Comparison of ENCODE assay signal across 20 mouse cellular contexts in genomic region chr9:98061646-98062045, GRCm38 (mm10). TPM values are rescaled to one million over a fixed set of nuclear protein-coding genes. Genes with fewer than 3 reads are reported as not detected.
DNase-seq lines count a peak whose midpoint lies in the region; ATAC-seq and TF ChIP-seq lines count a peak whose summit lies in the region.
"Had no signal": no experiment of that assay in that cellular context is flagged by ENCODE, and none has a peak within 500 bp of the region (broad histone marks: within the 10 kb centered on the region; RNA-seq: fewer than 3 reads in every experiment).

No protein-coding gene starts in this region.

- no peaks in the 10 kb centered on the region for H3K4me1 ChIP-seq in lung, adult 2 months (ENCODE audit: control insufficient read depth, insufficient read depth, low read length)
- H3K4me1 ChIP-seq: embryonic facial prominence, embryonic 12.5 days; forebrain, embryonic 15.5 days; heart, embryonic 12.5 days; hindbrain, embryonic 10.5 days; hindbrain, embryonic 15.5 days had no signal

- DNase-seq in cerebellum, adult 11 months, result peak; percentile 34
- DNase-seq in lung, postnatal 25 days (ENCODE audit: low spot score), result peak; percentile 0
- DNase-seq in lung, adult 2 months, result no peak
- peak; percentile 51 to 56 for DNase-seq in cerebellum, postnatal 25 days
- no peak for DNase-seq in testis, postnatal 14 days (ENCODE audit: low spot score)
- DNase-seq in layer of hippocampus, postnatal 14 days (ENCODE audit: low spot score in 2 of 2), result no peak
- DNase-seq: adrenal gland, adult 8-10 months; adrenal gland, postnatal 36 days; B cell, adult 2 months; heart, adult 2 months; kidney, adult 2 months had no signal

- no peak for ATAC-seq in cerebellum, adult (ENCODE audit: insufficient number of reproducible peaks, low FRiP score, low TSS enrichment)
- ATAC-seq: CD4-positive, CD25-positive, alpha-beta regulatory T cell, adult 4 months; forebrain, embryonic 15.5 days; intestine, embryonic 16.5 days had no signal

- WGBS in lung, adult 2 months, result 64% methylated on average over 3 of the region's 3 CpGs

- no peak for TF ChIP-seq POLR2A in lung, adult 2 months (IDR thresholded peaks at IDR 0.05; ENCODE audit: borderline replicate concordance, extremely low read depth, low read depth, low read length)

- H3K4me3 ChIP-seq in lung, adult 2 months (replicated peaks; ENCODE audit: extremely low read depth, low read depth, low read length), result no peak overlapping the region
- H3K4me3 ChIP-seq: embryonic facial prominence, embryonic 12.5 days; forebrain, embryonic 15.5 days; heart, adult 2 months; heart, embryonic 12.5 days; hindbrain, embryonic 10.5 days; hindbrain, embryonic 15.5 days had no signal

- no peak for TF ChIP-seq CTCF in lung, adult 2 months (IDR thresholded peaks at IDR 0.05; ENCODE audit: insufficient read depth, low read length)

RNA-seq across cellular contexts. Expression of gene Clstn2, which starts 28.7 kb away (rescaled TPM):
- 8.4 and 9.9 TPM in 2 replicates for polyA plus RNA-seq in lung, adult 2 months (2012; rRNA removed)
- total RNA-seq in layer of hippocampus, postnatal 14 days (2021), result 100 to 1,000 TPM; 152 to 159 TPM
- polyA plus RNA-seq: CD4-positive, CD25-positive, alpha-beta regulatory T cell, adult 4 months; G1E had no signal

Comparison
In these comparisons a context has a peak if more than half of its experiments do, and no peak if none do; other contexts are left out.
1. DNase-seq: peak in cerebellum, adult 11 months (single experiment), lung, postnatal 25 days (single experiment) and cerebellum, postnatal 25 days (2 of 2); none in lung, adult 2 months (single experiment), testis, postnatal 14 days (single experiment) and layer of hippocampus, postnatal 14 days (0 of 2).